Mouse (Mus musculus): ENCODE measurements at regions not wholly inside any gene's neighbourhood (a gene's known extent, or its start where the extent isn't known, plus 50 kb on each side); places are given as distances from the start of the nearest gene placed in this dataset.

- DNase-seq (ENCODE audit: low read depth, low spot score): no peak
Observed at GRCm38 (mm10) chrX:99548284-99549019, 77.4 kb upstream of the Pja1 start.

GRCm38 (mm10) chrX:99544410-99544809, 73.3 kb upstream of the Pja1 start:
- no peak for DNase-seq (ENCODE audit: low read depth, low spot score)

GRCm38 (mm10) chrX:99541916-99542315, 70.8 kb upstream of the Pja1 start:
- DNase-seq (ENCODE audit: low read depth, low spot score): no peak

- peak; percentile 43 for DNase-seq (ENCODE audit: low read depth, low spot score)
Observed at GRCm38 (mm10) chrX:99540087-99540576, 69.1 kb upstream of the Pja1 start.

- DNase-seq (ENCODE audit: low read depth, low spot score): no peak
Observed at GRCm38 (mm10) chrX:99539684-99540083, 68.6 kb upstream of the Pja1 start.

GRCm38 (mm10) chrX:99537814-99538213, 66.7 kb upstream of the Pja1 start:
- DNase-seq (ENCODE audit: low read depth, low spot score): no peak

GRCm38 (mm10) chrX:99534922-99535321, 63.8 kb upstream of the Pja1 start:
- peak; percentile 59 for DNase-seq (ENCODE audit: low read depth, low spot score)

- peak; percentile 64 for DNase-seq (ENCODE audit: low read depth, low spot score)
Observed at GRCm38 (mm10) chrX:99531154-99531553, 60.1 kb upstream of the Pja1 start.

GRCm38 (mm10) chrX:99530511-99530910, 59.4 kb upstream of the Pja1 start:
- DNase-seq (ENCODE audit: low read depth, low spot score): no peak

- no peak for DNase-seq (ENCODE audit: low read depth, low spot score)
Observed at GRCm38 (mm10) chrX:99523306-99523705, 52.2 kb upstream of the Pja1 start.

GRCm38 (mm10) chrX:99522830-99523229, 51.8 kb upstream of the Pja1 start:
- DNase-seq (ENCODE audit: low read depth, low spot score): peak; percentile 82

GRCm38 (mm10) chrX:99522289-99522688, 51.2 kb upstream of the Pja1 start:
- no peak for DNase-seq (ENCODE audit: low read depth, low spot score)

- DNase-seq (ENCODE audit: low read depth, low spot score): no peak
Observed at GRCm38 (mm10) chrX:99521866-99522265, 50.8 kb upstream of the Pja1 start.

All from brain, adult 2 months (tissue).